Mouse (Mus musculus) forebrain, embryonic 16.5 days (tissue): ENCODE measurements around the gene Phactr1. TPM values are rescaled to one million over a fixed set of nuclear protein-coding genes. Genes with fewer than 3 reads are reported as not detected.

Experiments used
- ATAC-seq: fragments of 200-750 bp; cut with Nextera tagmentation; 2 replicates; pipeline ENCODE4 v1.8.0; 2017; ENCODE audit warnings: mild to moderate bottlenecking, moderate library complexity
- H3K27ac ChIP-seq: fragments of 300-500 bp; sonication (generic); 2 replicates; pipeline ENCODE4 v1.5.1; 2014; ENCODE audit warnings: low read length, control low read depth
- H3K27me3 ChIP-seq: fragments of 300-500 bp; sonication (generic); replicated peaks from 2 replicates; pipeline ENCODE4 v1.6.1; 2014; ENCODE audit warnings: low read length; ENCODE audit not compliant: control insufficient read depth, insufficient read depth
- H3K36me3 ChIP-seq: fragments of 300-500 bp; sonication (generic); 2 replicates; pipeline ENCODE4 v1.6.1; 2014; ENCODE audit not compliant: control insufficient read depth, insufficient read depth
- H3K4me1 ChIP-seq: fragments of 300-500 bp; sonication (generic); replicated peaks from 2 replicates; pipeline ENCODE4 v1.6.1; 2014; ENCODE audit warnings: low read length; ENCODE audit not compliant: control insufficient read depth, insufficient read depth
- H3K4me2 ChIP-seq: fragments of 300-500 bp; sonication (generic); 2 replicates; pipeline ENCODE4 v1.6.1; 2014; ENCODE audit warnings: mild to moderate bottlenecking, low read length, control low read depth
- H3K4me3 ChIP-seq: fragments of 300-500 bp; sonication (generic); replicated peaks from 2 replicates; pipeline ENCODE4 v1.5.1; 2014; ENCODE audit warnings: mild to moderate bottlenecking, low read length, control low read depth
- H3K9ac ChIP-seq: fragments of 300-500 bp; sonication (generic); replicated peaks from 2 replicates; pipeline ENCODE4 v1.6.1; 2014; ENCODE audit warnings: low read depth, low read length, control low read depth
- H3K9me3 ChIP-seq: fragments of 300-500 bp; sonication (generic); 2 replicates; pipeline ENCODE4 v1.6.1; 2016; ENCODE audit warnings: low read length; ENCODE audit not compliant: control insufficient read depth
- WGBS: fragments of 180-500 bp; shearing (Covaris S2); extraction: QIAGEN DNeasy Blood & Tissue Kit; methylation state at CpG from one replicate; pipeline ENCODE4 v1.1.7; 2014; 5-methylcytosine and 5-hydroxymethylcytosine counted together
- polyA plus RNA-seq: library from polyadenylated mRNA; unstranded; fragments of >200 nt; fragmentation: Nextera tagmentation; extraction: Ambion mirVana; gene quantifications from 2 replicates; pipeline ENCODE4 v1.2.1, GENCODE M21; 2015

Phactr1 gene
- polyA plus RNA-seq, 1 experiment from 2014 or later = 82.7 TPM

DNA sequence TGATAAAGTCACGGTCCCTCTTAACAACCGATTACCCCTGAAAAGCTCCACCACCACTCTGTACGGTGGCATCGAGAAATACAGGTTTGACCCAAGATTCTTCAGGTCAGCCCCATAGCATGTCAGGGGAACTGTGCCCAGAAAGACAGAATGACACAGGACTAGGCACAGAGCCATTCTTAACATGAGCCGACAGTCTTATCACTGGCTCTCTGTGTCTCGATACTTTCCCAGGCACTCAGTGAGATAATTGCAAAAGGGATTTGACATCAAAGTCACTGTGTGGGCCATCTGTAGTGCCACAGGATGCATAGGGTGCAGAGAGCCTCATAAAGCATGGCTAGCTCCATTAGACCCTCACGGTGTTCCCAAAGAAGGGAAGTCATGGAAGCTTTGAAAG lies 453.0 kb downstream of the Phactr1 start:
- 71% methylated on average over 7 of the region's 7 CpGs for WGBS
- Histone ChIP-seq H3K27me3 (no peaks in the 10 kb centered on the region), H3K4me1 (no peaks in the 10 kb centered on the region), H3K9ac (no peak overlapping the region), H3K36me3 (peaks cover 11% of the 10 kb centered on the region), H3K4me3 (no peak overlapping the region), H3K9me3 (no peaks in the 10 kb centered on the region), H3K4me2 (no peak overlapping the region), H3K27ac (no peak overlapping the region)
- ATAC-seq = no peak

DNA sequence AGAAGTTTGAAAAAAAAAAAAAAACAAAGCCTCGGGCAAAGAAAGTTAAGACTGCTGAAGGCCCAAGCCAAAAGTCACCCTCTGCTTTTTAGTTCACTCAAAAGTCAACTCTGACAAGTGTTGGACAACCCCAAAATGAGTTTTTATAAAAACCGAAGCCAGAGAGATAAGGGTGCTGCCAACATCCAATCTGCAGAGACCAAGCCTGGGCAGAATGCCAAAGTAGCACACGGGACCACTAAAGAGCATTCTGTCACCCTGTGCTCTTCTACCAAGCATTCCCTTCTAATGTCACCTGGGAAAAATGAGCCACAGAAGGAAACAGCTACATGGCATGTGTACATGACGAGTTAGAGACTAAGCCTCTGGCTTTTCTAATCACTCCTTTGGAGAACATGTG lies 454.0 kb downstream of the Phactr1 start:
- H3K9ac ChIP-seq = no peak overlapping the region
- peaks cover 11% of the 10 kb centered on the region for H3K36me3 ChIP-seq
- H3K9me3 ChIP-seq = no peaks in the 10 kb centered on the region
- no peak overlapping the region for H3K4me3 ChIP-seq
- no peak overlapping the region for H3K27ac ChIP-seq
- H3K4me2 ChIP-seq = no peak overlapping the region
- 42% methylated on average over 4 of the region's 4 CpGs for WGBS
- ATAC-seq = no peak
- H3K4me1 ChIP-seq = no peaks in the 10 kb centered on the region
- H3K27me3 ChIP-seq = no peaks in the 10 kb centered on the region

DNA sequence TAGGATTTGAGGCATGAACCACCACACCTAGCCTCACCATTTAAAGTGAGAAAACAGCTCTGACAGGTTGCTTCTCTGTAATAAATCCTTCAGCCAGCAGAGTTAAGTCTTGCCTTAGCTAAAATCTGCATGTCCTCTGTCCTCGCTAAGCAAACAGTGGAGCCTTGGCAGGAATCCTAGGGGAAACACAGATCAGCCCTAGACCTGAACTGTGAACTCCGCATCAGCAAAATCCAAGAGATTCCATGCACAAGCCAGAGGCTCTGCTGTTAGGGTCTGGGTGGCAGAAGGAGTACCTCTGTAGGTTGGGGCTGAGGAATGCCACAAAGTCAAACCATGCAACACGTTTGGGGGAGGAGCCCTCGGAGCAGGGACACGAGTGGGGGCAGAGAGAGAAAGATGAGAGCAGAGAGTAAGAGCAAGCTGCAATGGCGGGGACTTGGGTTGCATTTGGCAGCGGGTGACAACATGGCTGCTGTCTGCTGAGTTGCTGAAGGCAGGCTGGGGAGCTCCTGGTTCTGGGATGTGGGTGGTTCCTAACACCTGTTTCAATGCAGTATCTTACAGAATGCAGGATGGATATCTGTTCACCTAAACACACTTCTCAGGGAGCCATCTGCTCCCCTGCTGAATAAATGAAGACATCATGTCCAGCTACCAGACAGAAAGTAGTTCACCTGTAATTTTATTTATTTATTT lies 464.4 kb downstream of the Phactr1 start:
- Histone ChIP-seq H3K9me3 (no peaks in the 10 kb centered on the region), H3K4me1 (no peaks in the 10 kb centered on the region), H3K36me3 (no peaks in the 10 kb centered on the region; the same call in 1 of the 2 replicates), H3K27me3 (no peaks in the 10 kb centered on the region), H3K4me3 (no peak overlapping the region), H3K9ac (no peak overlapping the region), H3K27ac (no peak overlapping the region), H3K4me2 (no peak overlapping the region)
- WGBS = 84% methylated on average over 7 of the region's 7 CpGs
- ATAC-seq = no peak

DNA sequence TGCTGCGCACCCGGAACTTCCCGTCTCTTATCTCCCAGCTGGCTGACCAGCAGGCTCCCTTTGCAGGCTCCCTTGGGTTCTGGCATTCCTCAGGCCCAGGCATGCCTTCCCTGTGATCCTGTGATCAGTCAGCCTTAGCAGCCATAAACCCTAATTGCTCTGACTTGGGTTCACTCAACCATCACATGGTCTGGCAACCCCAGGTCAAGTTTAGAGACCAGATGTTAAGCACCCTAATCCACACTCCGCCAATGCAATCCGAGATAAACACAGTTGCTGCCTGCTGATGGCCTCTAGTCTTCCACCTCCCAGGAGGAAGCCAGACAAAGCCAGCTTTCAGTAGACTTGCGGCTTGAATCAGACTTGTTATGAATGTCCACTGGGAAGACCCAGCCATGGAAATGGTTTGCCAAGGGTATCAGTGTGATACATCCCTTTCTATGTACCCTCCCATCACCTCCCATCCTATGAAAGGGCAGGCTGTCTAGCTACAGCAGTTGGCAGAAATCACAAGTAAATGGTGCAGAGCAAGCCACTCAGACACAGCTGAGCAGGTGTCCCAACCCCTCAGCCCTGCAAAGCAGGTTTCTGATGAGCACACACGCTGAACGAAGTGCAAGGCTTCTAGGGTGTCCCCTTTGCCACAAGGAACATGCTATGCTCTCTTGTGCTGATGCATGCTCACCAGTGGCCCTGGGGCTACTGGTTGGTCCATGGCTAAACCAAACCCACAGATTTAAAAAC lies 466.3 kb downstream of the Phactr1 start:
- ATAC-seq = no peak
- Histone ChIP-seq H3K27ac (no peak overlapping the region), H3K27me3 (no peaks in the 10 kb centered on the region), H3K9me3 (no peaks in the 10 kb centered on the region), H3K9ac (no peak overlapping the region), H3K4me2 (no peak overlapping the region), H3K4me3 (no peak overlapping the region), H3K4me1 (no peaks in the 10 kb centered on the region), H3K36me3 (peaks cover 3% of the 10 kb centered on the region; the same call in 1 of the 2 replicates)
- 89% methylated on average over 8 of the region's 8 CpGs for WGBS

DNA sequence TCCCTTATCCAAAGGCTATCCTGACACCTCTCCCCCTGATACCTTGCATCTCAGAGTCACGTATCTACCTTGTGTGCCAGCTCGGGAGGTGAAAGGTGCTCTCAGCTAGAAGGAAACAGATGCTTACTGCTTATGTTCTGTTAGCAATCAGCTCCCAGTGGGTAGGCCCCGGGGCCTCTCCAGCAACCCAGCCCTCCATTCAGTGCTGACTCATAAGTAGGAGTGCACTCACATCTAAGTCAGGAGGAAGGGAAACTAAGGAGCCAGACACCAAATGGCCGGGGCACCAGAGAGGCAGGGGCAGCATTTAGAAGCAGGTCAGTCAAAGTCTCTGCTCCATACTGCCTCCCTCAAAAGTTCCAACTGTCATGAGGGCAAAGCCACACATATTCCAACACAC lies 468.3 kb downstream of the Phactr1 start:
- Histone ChIP-seq H3K9me3 (no peaks in the 10 kb centered on the region), H3K4me1 (no peaks in the 10 kb centered on the region), H3K9ac (no peak overlapping the region), H3K27me3 (no peaks in the 10 kb centered on the region), H3K36me3 (peaks cover 9% of the 10 kb centered on the region; the same call in 1 of the 2 replicates), H3K27ac (no peak overlapping the region), H3K4me3 (no peak overlapping the region), H3K4me2 (no peak overlapping the region)
- no peak for ATAC-seq
- 93% methylated on average over 4 of the region's 4 CpGs for WGBS

DNA sequence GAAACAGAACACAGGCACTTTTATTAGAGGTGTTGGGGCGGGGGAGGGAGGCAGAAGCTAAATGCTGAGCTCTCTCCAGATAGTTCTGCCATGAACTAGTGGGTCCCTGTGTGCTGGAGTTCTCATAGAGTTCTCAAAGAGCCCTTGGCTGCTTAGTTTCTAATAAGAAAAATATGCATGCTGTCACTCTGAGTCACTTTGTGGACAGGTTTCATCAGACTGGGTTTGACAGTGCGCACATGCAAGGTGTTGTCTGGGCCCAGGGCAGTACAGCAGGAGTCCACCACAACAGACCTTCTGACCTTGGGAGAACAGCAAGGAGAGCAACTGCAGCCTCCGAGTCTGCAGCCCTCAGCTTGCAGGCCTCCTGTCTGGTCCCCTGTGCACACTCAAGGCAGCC lies 469.2 kb downstream of the Phactr1 start:
- H3K27me3 ChIP-seq = no peaks in the 10 kb centered on the region
- H3K4me3 ChIP-seq = no peak overlapping the region
- H3K9ac ChIP-seq = no peak overlapping the region
- no peak overlapping the region for H3K27ac ChIP-seq
- H3K9me3 ChIP-seq = no peaks in the 10 kb centered on the region
- ATAC-seq = no peak
- H3K36me3 ChIP-seq = peaks cover 12% of the 10 kb centered on the region
- H3K4me1 ChIP-seq = no peaks in the 10 kb centered on the region
- 80% methylated on average over 3 of the region's 3 CpGs for WGBS
- H3K4me2 ChIP-seq = no peak overlapping the region

DNA sequence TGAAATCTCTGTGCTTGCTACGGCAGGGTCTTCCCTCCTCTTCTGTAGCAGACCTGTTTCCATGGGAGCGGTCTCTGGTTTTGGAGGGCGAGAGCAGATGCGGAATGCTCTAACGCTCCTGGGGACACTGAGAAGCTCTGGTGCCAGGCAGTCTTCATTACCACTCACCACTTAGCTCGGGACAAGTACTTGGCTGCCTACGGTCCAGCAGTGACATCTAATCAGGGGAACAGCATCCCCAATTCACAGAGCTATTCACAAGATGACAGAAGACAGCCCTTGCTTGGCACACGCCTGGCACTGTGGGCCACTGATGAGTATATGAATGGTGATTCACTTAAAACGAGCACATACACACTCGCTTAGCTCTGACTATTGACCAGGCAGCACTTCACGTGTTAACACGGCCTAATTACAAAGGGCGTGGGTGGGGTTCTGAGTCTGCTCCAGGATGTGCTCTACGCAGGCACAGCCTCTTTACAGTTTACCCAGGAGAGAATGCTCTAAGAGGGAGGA lies 471.6 kb downstream of the Phactr1 start:
- H3K27me3 ChIP-seq = no peaks in the 10 kb centered on the region
- H3K4me3 ChIP-seq = no peak overlapping the region
- WGBS = 80% methylated on average over 14 of the region's 14 CpGs
- peaks cover 15% of the 10 kb centered on the region for H3K36me3 ChIP-seq
- H3K4me1 ChIP-seq = no peaks in the 10 kb centered on the region
- H3K4me2 ChIP-seq = no peak overlapping the region
- ATAC-seq = no peak
- no peak overlapping the region for H3K27ac ChIP-seq
- no peaks in the 10 kb centered on the region for H3K9me3 ChIP-seq
- H3K9ac ChIP-seq = no peak overlapping the region

DNA sequence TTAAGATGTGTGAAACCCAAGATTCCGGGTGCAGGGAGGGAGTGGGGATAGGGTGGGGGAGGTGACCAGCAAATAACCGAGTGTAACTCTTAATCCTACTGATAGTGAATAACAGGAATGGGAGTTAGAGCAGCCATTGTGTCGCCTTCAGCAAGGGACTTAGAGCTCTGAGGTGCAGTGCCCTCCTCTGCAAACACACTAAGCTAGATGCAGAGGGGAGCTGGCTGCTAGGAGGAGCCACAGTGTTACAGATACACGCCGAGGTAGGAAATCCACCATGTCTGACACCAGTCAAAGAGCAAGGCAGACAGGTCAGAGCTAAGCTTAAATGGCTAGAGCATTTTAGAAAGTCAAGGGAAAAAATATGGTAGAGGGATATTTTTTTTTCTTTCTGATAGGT lies 476.9 kb downstream of the Phactr1 start:
- ATAC-seq = no peak
- Histone ChIP-seq H3K27me3 (no peaks in the 10 kb centered on the region), H3K4me3 (no peak overlapping the region), H3K9ac (no peak overlapping the region), H3K9me3 (no peaks in the 10 kb centered on the region), H3K4me2 (no peak overlapping the region), H3K4me1 (no peaks in the 10 kb centered on the region), H3K36me3 (peaks cover 11% of the 10 kb centered on the region; the same call in 1 of the 2 replicates), H3K27ac (no peak overlapping the region)
- whole genome bisulfite sequencing = 35% methylated on average over 5 of the region's 5 CpGs

DNA sequence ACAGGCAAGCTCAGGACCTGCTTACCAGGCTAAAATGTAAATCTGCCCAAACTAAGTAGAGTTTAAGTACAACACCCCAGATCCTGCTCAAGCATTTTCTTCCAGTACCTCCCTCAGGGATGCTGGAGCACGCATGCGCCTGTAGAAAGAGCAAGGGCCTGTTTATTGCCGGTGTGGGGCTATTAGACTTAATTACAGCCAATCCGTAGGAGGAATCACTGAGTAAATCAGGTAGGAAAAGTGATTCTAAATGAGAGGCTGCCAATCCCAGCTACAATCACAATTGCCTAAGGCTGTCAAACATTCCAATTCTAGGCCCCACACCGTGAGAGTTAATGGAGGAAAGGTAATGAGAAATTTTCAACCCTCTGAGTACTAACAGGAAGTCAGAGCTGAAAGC lies 477.9 kb downstream of the Phactr1 start:
- Histone ChIP-seq H3K36me3 (peaks cover 7% of the 10 kb centered on the region; the same call in 1 of the 2 replicates), H3K27me3 (no peaks in the 10 kb centered on the region), H3K9ac (no peak overlapping the region), H3K4me1 (no peaks in the 10 kb centered on the region), H3K4me3 (no peak overlapping the region), H3K27ac (no peak overlapping the region), H3K4me2 (no peak overlapping the region), H3K9me3 (no peaks in the 10 kb centered on the region)
- no peak for ATAC-seq
- 48% methylated on average over 5 of the region's 5 CpGs for WGBS
